14 mouse cellular contexts compared by ENCODE assay signal in the genomic region with DNA sequence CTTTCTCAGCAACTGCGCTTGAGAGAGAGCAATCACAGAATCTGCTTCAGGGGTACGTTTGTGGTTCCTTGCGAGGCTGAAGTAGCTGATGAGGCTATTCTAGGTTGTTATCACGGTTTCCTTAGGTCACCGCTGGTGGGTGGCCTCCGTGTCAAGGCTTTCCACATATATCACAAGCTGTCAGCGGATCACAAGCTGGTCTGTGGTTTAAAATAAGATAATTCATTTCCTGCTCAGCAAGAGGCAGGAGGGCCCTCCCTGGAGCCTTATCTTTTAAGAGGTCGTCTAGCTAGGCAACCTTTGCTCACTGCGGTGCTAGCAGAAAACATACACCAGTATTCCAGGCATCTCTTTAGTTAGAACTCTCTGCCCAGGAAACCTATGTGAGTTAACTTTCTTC. TPM values are rescaled to one million over a fixed set of nuclear protein-coding genes. Genes with fewer than 3 reads are reported as not detected.
DNase-seq lines count a peak whose midpoint lies in the region; ATAC-seq and TF ChIP-seq lines count a peak whose summit lies in the region.
"Had no signal": no experiment of that assay in that cellular context is flagged by ENCODE, and none has a peak within 500 bp of the region (broad histone marks: within the 10 kb centered on the region; RNA-seq: fewer than 3 reads in every experiment).

No protein-coding gene starts in this region.

- no peak for TF ChIP-seq RAD21 in MEL (IDR thresholded peaks at IDR 0.05; ENCODE audit: low read depth, low read length)

- TF ChIP-seq EP300 in MEL (IDR thresholded peaks at IDR 0.05; ENCODE audit: low read depth in 1 of 2, low read length in 2 of 2), result peak; percentile 95 to 97
- TF ChIP-seq EP300 in liver, postnatal 0 days (IDR thresholded peaks at IDR 0.05; ENCODE audit: low read depth), result peak; percentile 74

- H3K4me3 ChIP-seq in MEL (ENCODE audit: control insufficient read depth in 1 of 2, insufficient read depth in 1 of 2, low read depth in 2 of 2, low read length in 2 of 2), result no peak overlapping the region
- H3K4me3 ChIP-seq in liver, postnatal 0 days (ENCODE audit: low read depth, low read length), result no peak overlapping the region

- H3K79me2 ChIP-seq in MEL (ENCODE audit: control insufficient read depth, insufficient read depth, low read length, poor library complexity), result no peaks in the 10 kb centered on the region

- no peak for TF ChIP-seq POLR2A in MEL (IDR thresholded peaks at IDR 0.05; ENCODE audit: control insufficient read depth in 1 of 2, insufficient read depth in 1 of 2, low read depth in 1 of 2, low read length in 2 of 2, poor library complexity in 1 of 2)

- no peaks in the 10 kb centered on the region for H3K9me3 ChIP-seq in MEL (replicated peaks; ENCODE audit: insufficient read depth, low read length)
- no peaks in the 10 kb centered on the region for H3K9me3 ChIP-seq in liver, postnatal 0 days (ENCODE audit: low read length)

- DNase-seq in heart, adult 11 months, result peak; percentile 44
- DNase-seq in heart, adult 18-20 months, result no peak
- DNase-seq in MEL (ENCODE audit: low read depth, low spot score), result peak; percentile 92
- peak; percentile 21 for DNase-seq in liver, postnatal 0 days
- DNase-seq in frontal cortex, postnatal 14 days (ENCODE audit: low spot score in 2 of 2), result no peak
- DNase-seq in gastrocnemius, postnatal 36 days, result no peak
- DNase-seq: B cell, adult 2 months; gastrocnemius, postnatal 14 days; right cerebral cortex, postnatal 4 days; thymus, adult 18-20 months had no signal

- intact Hi-C loops in gastrocnemius, postnatal 36 days (cut with DNase I), result no loop called here

- peak; percentile 68 for ATAC-seq in granulocyte monocyte progenitor cell, adult 5-6 weeks (replicated peaks; ENCODE audit: poor library complexity, severe bottlenecking)
- peak; percentile 60 for ATAC-seq in liver, postnatal 0 days
- ATAC-seq in cerebellum, adult (ENCODE audit: insufficient number of reproducible peaks, low FRiP score, low TSS enrichment), result no peak

- H3K9ac ChIP-seq in MEL (ENCODE audit: control insufficient read depth, low read depth, low read length, poor library complexity, severe bottlenecking), result no peak overlapping the region
- no peak overlapping the region for H3K9ac ChIP-seq in liver, postnatal 0 days (replicated peaks)

- peaks cover 6 to 21% of the 10 kb centered on the region in 2 experiments for H3K4me1 ChIP-seq in MEL (ENCODE audit: control insufficient read depth in 1 of 2, insufficient read depth in 2 of 2, low read length in 2 of 2)
- 0 out of 2 replicates have a peak, but pooled peaks cover 2% of the 10 kb centered on the region for H3K4me1 ChIP-seq in liver, postnatal 0 days (ENCODE audit: insufficient read depth)

- no peak for TF ChIP-seq CTCF in MEL (IDR thresholded peaks at IDR 0.05 in 2 of 3, conservative IDR thresholded peaks at IDR 0.05 in 1 of 3; ENCODE audit: control insufficient read depth in 1 of 3, insufficient read depth in 1 of 3, low read depth in 2 of 3, low read length in 3 of 3, poor library complexity in 1 of 3, severe bottlenecking in 1 of 3)
- TF ChIP-seq CTCF in liver, postnatal 0 days (IDR thresholded peaks at IDR 0.05; ENCODE audit: low read depth), result no peak

- WGBS in liver, postnatal 0 days (ENCODE audit: insufficient replicate concordance), result 19% methylated on average over 9 of the region's 9 CpGs

- peak overlapping the region; percentile 57 for H3K27ac ChIP-seq in MEL (ENCODE audit: control insufficient read depth, low read depth, low read length)
- H3K27ac ChIP-seq in liver, postnatal 0 days (ENCODE audit: low read depth), result no peak overlapping the region

- H3K27me3 ChIP-seq in MEL (ENCODE audit: control insufficient read depth in 1 of 2, insufficient read depth in 2 of 2, low read length in 2 of 2), result no peaks in the 10 kb centered on the region; a peak in 1 of 4 replicates
- H3K27me3 ChIP-seq in liver, postnatal 0 days (ENCODE audit: insufficient read depth, low read length), result no peaks in the 10 kb centered on the region

- H3K4me2 ChIP-seq in liver, postnatal 0 days (ENCODE audit: low read depth, low read length), result no peak overlapping the region

- peaks cover 0 to 16% of the 10 kb centered on the region in 2 experiments; a peak in 2 of 4 replicates for H3K36me3 ChIP-seq in MEL (ENCODE audit: control insufficient read depth in 1 of 2, insufficient read depth in 2 of 2, low read length in 2 of 2)
- H3K36me3 ChIP-seq in liver, postnatal 0 days (replicated peaks; ENCODE audit: insufficient read depth, low read length), result no peaks in the 10 kb centered on the region

TF ChIP-seq in MEL, 35 proteins besides CTCF, POLR2A, EP300 and RAD21:
- TF ChIP-seq UBTF (IDR thresholded peaks at IDR 0.05; ENCODE audit: borderline replicate concordance, insufficient read depth, low read depth, low read length) (no peak), TBP (IDR thresholded peaks at IDR 0.05; ENCODE audit: low read depth, low read length) (no peak), ETS1 (IDR thresholded peaks at IDR 0.05; ENCODE audit: low read depth, low read length) (peak; percentile 98), USF1 (IDR thresholded peaks at IDR 0.05; ENCODE audit: low read depth, low read length) (peak; percentile 37; the same call in 1 of the 2 replicates), MYB (IDR thresholded peaks at IDR 0.05; ENCODE audit: low read depth, low read length) (peak; percentile 65), SMC3 (IDR thresholded peaks at IDR 0.05; ENCODE audit: low read depth, low read length) (no peak), MAX (IDR thresholded peaks at IDR 0.05; ENCODE audit: low read length) (0 out of 2 replicates have a peak, but pooled peaks have one; percentile 29), MAFK (IDR thresholded peaks at IDR 0.05; ENCODE audit: borderline replicate concordance, low read depth, low read length) (peak; percentile 94), JUND (IDR thresholded peaks at IDR 0.05; ENCODE audit: low read depth, low read length) (no peak), E2F4 (IDR thresholded peaks at IDR 0.05; ENCODE audit: borderline replicate concordance, low read depth, low read length) (no peak), TAL1 (IDR thresholded peaks at IDR 0.05; ENCODE audit: low read length) (peak; percentile 85), POLR2AphosphoS2 (IDR thresholded peaks at IDR 0.05; ENCODE audit: low read length) (no peak), ZNF384 (IDR thresholded peaks at IDR 0.05; ENCODE audit: low read depth, low read length) (peak; percentile 9; the same call in 1 of the 2 replicates), TCF12 (IDR thresholded peaks at IDR 0.05; ENCODE audit: low read depth, low read length) (peak; percentile 94), SIN3A (IDR thresholded peaks at IDR 0.05; ENCODE audit: low read length) (peak; percentile 71; the same call in 1 of the 2 replicates), ZMIZ1 (IDR thresholded peaks at IDR 0.05; ENCODE audit: low read depth, low read length) (no peak), USF2 (IDR thresholded peaks at IDR 0.05; ENCODE audit: borderline replicate concordance in 1 of 2, insufficient read depth in 1 of 2, low read depth in 1 of 2, low read length in 2 of 2) (no peak), NELFE (IDR thresholded peaks at IDR 0.05; ENCODE audit: low read depth, low read length) (no peak; the same call in 1 of the 2 replicates), MXI1 (IDR thresholded peaks at IDR 0.05; ENCODE audit: low read depth, low read length) (peak; percentile 47), ELF1 (IDR thresholded peaks at IDR 0.05; ENCODE audit: low read depth, low read length) (no peak), MEF2A (IDR thresholded peaks at IDR 0.05; ENCODE audit: extremely low read depth, insufficient replicate concordance, low read depth, low read length, poor library complexity, severe bottlenecking) (peak; percentile 92; the same call in 1 of the 2 replicates), GATA1 (IDR thresholded peaks at IDR 0.05; ENCODE audit: low read depth, low read length) (peak; percentile 95), ZC3H11A (IDR thresholded peaks at IDR 0.05; ENCODE audit: low read depth, low read length) (no peak), KAT2A (conservative IDR thresholded peaks at IDR 0.05; ENCODE audit: low read depth, low read length) (peak; percentile 40; the same call in 1 of the 2 replicates), HCFC1 (IDR thresholded peaks at IDR 0.05; ENCODE audit: low read depth, low read length) (no peak; the same call in 1 of the 2 replicates), ZKSCAN1 (IDR thresholded peaks at IDR 0.05; ENCODE audit: low read depth, low read length) (no peak), MAZ (IDR thresholded peaks at IDR 0.05; ENCODE audit: low read depth, low read length) (no peak; the same call in 1 of the 2 replicates), MYC (IDR thresholded peaks at IDR 0.05; ENCODE audit: low read depth, low read length) (no peak; the same call in 1 of the 2 replicates), BHLHE40 (IDR thresholded peaks at IDR 0.05; ENCODE audit: borderline replicate concordance, low read depth, low read length) (peak; percentile 80), RCOR1 (IDR thresholded peaks at IDR 0.05; ENCODE audit: low read depth, low read length) (peak; percentile 99), CHD1 (IDR thresholded peaks at IDR 0.05; ENCODE audit: low read depth, low read length) (no peak), NRF1 (IDR thresholded peaks at IDR 0.05; ENCODE audit: insufficient read depth, low read depth, low read length, poor library complexity, severe bottlenecking) (no peak), POLR2AphosphoS5 (IDR thresholded peaks at IDR 0.05; ENCODE audit: borderline replicate concordance, low read depth, low read length) (no peak), GABPA (IDR thresholded peaks at IDR 0.05; ENCODE audit: low read depth, low read length) (no peak), CHD2 (IDR thresholded peaks at IDR 0.05; ENCODE audit: low read length) (no peak)
TF ChIP-seq in MEL: peak in this region for 15.

RNA-seq across cellular contexts. Expression of a gene that starts 17.2 kb away (rescaled TPM):
- total RNA-seq in heart, adult 18-20 months (2021), result 1 to 10 TPM in 1 of 2 experiments, under 1 TPM in 1; 0.25 to 1.9 TPM
- 0.73 and 1.4 TPM in 2 replicates for total RNA-seq in MEL (2012; rRNA removed)
- polyA plus RNA-seq in MEL (2012; ENCODE audit: insufficient read depth in 1 of 2, insufficient read length in 2 of 2, low read depth in 1 of 2, low replicate concordance in 2 of 2, missing spikeins in 1 of 2), result 1 to 10 TPM in 1 of 2 experiments, not detected in 1; 5.1 TPM
- total RNA-seq in granulocyte monocyte progenitor cell, adult 5-6 weeks (2014; fragmentation: Nextera tagmentation), result not detected in 2 replicates
- total RNA-seq in granulocyte monocyte progenitor cell, adult 5-6 weeks (2017), result not detected in 2 replicates
- 38.8 and 45.0 TPM in 2 replicates for polyA plus RNA-seq in liver, postnatal 0 days (2015; fragmentation: Nextera tagmentation; extraction: Ambion mirVana)
- 1 to 10 TPM; 1.3 to 1.6 TPM for total RNA-seq in gastrocnemius, postnatal 36 days (2021)
- total RNA-seq: neutrophil, adult 5-6 weeks had no signal
- polyA plus RNA-seq: forebrain, embryonic 11.5 days had no signal

Comparison
In these comparisons a context has a peak if more than half of its experiments do, and no peak if none do; other contexts are left out.
1. DNase-seq: peak in heart, adult 11 months (single experiment), MEL (single experiment) and liver, postnatal 0 days (single experiment); none in heart, adult 18-20 months (0 of 2), frontal cortex, postnatal 14 days (0 of 2) and gastrocnemius, postnatal 36 days (0 of 2).